Mouse (Mus musculus): ENCODE data around the gene Nrip1.

Gene Nrip1

DNA sequence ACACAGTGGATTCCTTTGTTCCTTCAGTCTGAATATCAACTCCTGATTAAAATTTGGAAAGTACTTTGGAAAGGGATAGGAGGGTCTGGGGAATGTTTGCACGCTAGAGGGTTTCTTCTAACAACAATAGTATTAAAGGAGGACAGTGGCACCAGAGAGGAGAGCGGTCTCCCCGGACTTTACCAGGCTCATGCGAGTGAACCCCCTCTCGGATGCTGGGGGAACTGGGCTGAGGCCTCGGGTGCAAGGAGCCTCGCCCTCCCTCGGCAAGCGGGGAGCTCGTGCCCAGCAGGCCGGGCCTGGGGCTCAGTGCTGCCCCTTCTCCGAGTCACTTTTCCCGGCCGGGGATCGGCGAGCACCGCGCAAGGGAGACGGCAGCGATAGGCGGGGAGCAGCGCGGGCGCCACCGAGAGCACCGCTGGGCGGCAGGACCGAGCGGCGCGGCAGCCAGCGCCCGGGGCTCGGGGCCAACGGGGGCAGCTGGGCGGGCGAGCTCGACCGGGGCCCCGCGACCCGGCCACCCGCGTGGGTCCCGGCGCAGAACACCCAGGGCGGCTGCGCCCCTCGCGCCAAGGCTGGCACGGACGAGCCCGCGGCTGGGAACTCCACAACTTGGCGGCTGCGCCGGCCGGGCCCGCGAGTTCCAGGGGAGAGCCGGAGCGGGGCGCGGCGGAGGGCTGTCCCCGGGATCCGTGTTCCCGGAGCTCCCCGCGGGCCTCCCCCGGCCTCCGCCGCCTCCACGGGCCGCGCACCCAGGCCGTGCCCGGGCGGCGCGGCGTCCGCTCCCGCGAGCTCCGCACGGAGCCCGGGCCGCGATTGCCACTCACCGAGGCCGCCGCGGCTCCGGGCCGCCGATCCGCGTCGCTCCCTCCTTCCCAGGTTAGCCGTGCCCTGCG, 1.3 kb downstream of the Nrip1 start:
- peak; percentile 74 for DNase-seq (ENCODE audit: low spot score)

GRCm38 (mm10) chr16:76371614-76371917, 2.1 kb downstream of the Nrip1 start:
- no peak for DNase-seq (ENCODE audit: low spot score)

DNA sequence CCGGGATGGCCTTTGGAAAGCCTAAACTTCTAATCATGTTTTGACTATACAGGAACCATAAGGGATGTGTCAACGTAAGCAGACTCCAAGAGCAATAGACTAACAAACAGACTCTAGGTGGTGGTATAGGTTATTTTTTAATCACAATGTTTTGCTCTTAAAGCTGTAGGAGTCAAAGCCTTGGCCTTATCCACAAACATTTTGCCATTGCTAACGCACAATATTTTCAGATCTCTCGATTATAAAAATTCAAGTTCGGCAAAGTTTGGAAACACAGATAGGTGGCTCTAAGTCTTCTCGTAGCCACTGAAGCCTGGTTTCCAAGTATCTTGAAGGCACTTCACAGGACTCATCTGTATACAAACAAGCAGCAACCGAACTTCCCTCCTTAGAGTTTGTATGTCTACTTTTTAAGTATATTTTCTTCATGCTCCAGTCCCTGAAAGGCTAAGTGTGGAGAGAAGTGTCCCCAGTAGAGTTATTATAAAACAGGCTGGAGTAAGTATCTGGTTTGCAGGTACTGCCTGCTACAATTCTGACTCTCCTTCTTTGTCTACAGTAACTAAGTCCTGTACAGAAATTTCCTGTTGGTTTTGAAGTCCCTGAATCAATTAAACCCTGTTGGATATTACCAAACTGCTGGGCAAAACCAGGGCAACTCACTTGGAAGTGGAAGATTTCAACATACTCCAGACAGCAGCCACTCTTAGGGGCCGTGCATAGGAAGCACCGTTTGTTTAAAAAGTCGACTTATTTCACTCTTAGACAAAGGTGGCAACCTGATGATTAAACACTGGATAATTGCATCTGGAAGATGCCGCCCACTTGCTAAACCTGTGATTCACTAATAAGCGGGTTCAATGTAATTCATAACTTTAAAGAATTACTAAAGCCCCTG, 2.7 kb downstream of the Nrip1 start:
- DNase-seq (ENCODE audit: low spot score), result no peak

- no peak for DNase-seq (ENCODE audit: low spot score)
These were observed 3.4 kb downstream of the Nrip1 start for GRCm38 (mm10) chr16:76370041-76370715.

DNA sequence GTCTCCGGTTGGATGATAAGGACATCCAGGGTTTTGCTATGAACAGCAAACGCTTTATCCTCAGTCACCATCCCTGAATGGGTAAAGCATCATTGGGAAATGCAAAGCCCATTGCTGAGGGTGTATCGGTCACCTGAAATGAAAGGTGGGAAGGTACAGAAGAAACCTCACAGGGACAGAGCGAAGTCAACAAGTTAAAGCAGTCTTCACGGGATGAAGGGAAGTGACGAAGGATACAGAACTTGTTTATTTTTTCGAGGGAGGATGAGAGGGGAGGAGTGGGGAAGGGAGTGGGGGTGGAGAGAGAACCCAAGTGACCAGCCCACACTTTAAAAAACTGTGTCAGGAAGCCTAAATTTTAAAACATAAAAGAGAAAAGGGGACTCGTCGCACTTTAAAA, 4.4 kb downstream of the Nrip1 start:
- no peak for DNase-seq (ENCODE audit: low spot score)

DNA sequence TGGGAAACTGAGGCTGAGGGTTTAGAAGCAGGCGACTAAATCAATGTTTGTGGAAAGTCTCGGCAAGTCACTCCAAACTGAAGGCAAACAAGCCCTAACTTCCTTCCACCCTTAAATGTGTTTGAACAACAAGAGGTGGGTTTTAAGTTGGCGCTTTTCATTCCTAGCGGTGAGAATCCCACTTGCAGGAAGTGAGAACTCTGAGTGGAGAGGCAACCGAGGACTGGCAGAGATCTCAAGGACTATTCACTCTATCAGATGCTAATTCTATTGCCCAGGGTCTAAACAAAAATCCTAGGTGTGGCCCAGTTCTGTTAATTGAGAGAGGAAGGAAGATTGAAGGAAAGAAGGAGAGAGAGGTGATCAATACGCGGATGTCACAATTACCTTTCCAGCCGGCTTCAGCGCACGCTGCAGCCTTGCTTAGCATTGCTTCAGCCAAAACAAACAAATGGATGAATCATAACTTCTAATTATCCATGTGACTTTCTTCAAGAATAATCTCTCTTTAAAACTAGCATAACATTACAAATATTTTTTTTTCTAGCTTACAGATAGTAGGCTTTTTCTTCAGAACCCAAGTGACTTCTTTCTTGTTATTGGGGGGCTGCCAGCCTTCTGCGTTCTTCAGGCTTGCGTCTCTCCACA, 6.2 kb downstream of the Nrip1 start:
- DNase-seq (ENCODE audit: low spot score), result no peak

GRCm38 (mm10) chr16:76365790-76366406, 7.7 kb downstream of the Nrip1 start:
- DNase-seq (ENCODE audit: low spot score), result no peak

DNA sequence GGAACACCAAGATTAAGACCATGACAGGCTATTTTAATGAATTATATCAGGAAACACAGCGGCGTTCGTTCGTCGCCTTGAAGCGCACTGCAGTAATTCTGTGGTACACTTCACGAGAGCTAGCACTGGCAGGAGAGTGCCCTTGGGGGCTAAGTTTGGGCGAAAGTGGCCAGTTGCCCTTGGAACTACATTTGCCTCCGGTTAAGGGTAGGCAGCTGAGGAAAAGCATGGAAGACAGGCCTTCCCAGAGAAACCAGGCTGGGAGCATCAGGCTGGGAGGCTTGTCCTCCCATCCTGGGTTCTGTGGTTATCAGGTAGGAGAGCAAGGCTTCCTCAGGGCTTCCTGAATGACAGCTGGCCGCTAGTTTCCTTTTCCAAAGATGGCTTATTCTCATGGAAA, 8.4 kb downstream of the Nrip1 start:
- DNase-seq (ENCODE audit: low spot score), result no peak

DNA sequence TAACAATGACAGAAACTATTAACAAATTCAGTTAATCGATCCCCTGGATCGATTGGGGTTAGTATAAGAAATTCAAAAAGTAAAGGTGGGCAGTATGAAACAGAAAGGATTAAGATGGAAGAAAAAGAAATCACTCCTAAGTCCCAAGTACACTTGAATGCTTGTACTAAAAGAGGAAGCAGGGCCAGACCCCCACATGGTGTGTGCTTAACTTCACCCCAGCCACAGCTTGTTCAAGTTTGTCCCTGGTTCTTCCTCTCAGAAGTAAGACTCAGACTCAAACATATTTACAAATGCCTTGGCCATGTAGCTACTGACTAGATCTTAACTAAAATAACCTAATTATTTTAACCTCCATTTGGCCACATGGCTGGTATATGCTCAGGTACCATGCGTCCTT, 10.0 kb downstream of the Nrip1 start:
- no peak for DNase-seq (ENCODE audit: low spot score)

GRCm38 (mm10) chr16:76362982-76363381, 10.6 kb downstream of the Nrip1 start:
- no peak for DNase-seq (ENCODE audit: low spot score)

- no peak for DNase-seq (ENCODE audit: low spot score)
These were observed 13.2 kb downstream of the Nrip1 start for GRCm38 (mm10) chr16:76360441-76360840.

DNA sequence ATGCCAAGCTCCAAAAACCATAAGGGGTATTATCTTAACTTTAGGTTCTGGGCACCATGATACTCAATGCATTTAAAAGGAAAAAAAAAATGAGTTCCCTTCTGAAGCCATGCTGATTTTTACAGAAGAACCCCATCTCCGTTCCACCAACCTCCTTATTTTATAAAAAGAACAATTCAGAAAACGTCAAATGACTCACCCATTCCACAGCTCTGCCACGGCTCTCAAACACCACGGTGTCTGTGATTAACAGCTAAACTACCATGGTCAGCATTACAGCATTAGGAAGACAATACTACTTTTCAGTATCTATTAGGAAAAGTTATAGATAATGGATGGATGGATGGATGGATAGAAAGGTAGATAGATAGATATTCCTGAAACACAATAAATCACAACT, 14.9 kb downstream of the Nrip1 start:
- DNase-seq (ENCODE audit: low spot score), result no peak

- no peak for DNase-seq (ENCODE audit: low spot score)
These were observed 15.4 kb downstream of the Nrip1 start for GRCm38 (mm10) chr16:76358128-76358748.

GRCm38 (mm10) chr16:76357155-76357554, 16.5 kb downstream of the Nrip1 start:
- DNase-seq (ENCODE audit: low spot score), result no peak

GRCm38 (mm10) chr16:76355947-76356550, 17.6 kb downstream of the Nrip1 start:
- DNase-seq (ENCODE audit: low spot score), result no peak

GRCm38 (mm10) chr16:76355267-76355666, 18.4 kb downstream of the Nrip1 start:
- no peak for DNase-seq (ENCODE audit: low spot score)

- no peak for DNase-seq (ENCODE audit: low spot score)
These were observed 18.8 kb downstream of the Nrip1 start for GRCm38 (mm10) chr16:76354841-76355240.

GRCm38 (mm10) chr16:76354289-76354688, 19.3 kb downstream of the Nrip1 start:
- DNase-seq (ENCODE audit: low spot score), result no peak

GRCm38 (mm10) chr16:76350922-76351321, 22.7 kb downstream of the Nrip1 start:
- no peak for DNase-seq (ENCODE audit: low spot score)

GRCm38 (mm10) chr16:76349053-76349452, 24.6 kb downstream of the Nrip1 start:
- DNase-seq (ENCODE audit: low spot score), result no peak
